Mouse (Mus musculus): Measurements from ENCODE around the gene Grm8. TPM values are rescaled to one million over a fixed set of nuclear protein-coding genes. Genes with fewer than 3 reads are reported as not detected.

The Grm8 gene
- total RNA-seq, 2 experiments from 2014 or later, result 8.9 to 10.2 TPM

- DNase-seq (ENCODE audit: low spot score in 2 of 2), result no peak
- no peak for TF ChIP-seq CTCF (conservative IDR thresholded peaks at IDR 0.05)
- no peak overlapping the region for H3K4me3 ChIP-seq
- H3K27ac ChIP-seq, result no peak overlapping the region
These were observed 788.7 kb downstream of the Grm8 start for GRCm38 (mm10) chr6:27346311-27346710.

- Histone ChIP-seq H3K4me3 (no peak overlapping the region), H3K27ac (no peak overlapping the region)
- DNase-seq (ENCODE audit: low spot score in 2 of 2), result peak; percentile 57 to 58
- no peak for TF ChIP-seq CTCF (conservative IDR thresholded peaks at IDR 0.05)
These were observed 794.8 kb downstream of the Grm8 start for GRCm38 (mm10) chr6:27340131-27340530.

- Histone ChIP-seq H3K27ac (no peak overlapping the region), H3K4me3 (no peak overlapping the region)
- DNase-seq (ENCODE audit: low spot score in 2 of 2), result no peak
- TF ChIP-seq CTCF (conservative IDR thresholded peaks at IDR 0.05), result no peak
These were observed 816.4 kb downstream of the Grm8 start for GRCm38 (mm10) chr6:27318575-27318974.

GRCm38 (mm10) chr6:27317422-27317821 is 817.6 kb downstream of the Grm8 start:
- DNase-seq (ENCODE audit: low spot score in 2 of 2), result peak in 1 of 2 experiments; percentile 11
- TF ChIP-seq CTCF (conservative IDR thresholded peaks at IDR 0.05), result no peak
- Histone ChIP-seq H3K27ac (no peak overlapping the region), H3K4me3 (no peak overlapping the region)

- no peak for DNase-seq (ENCODE audit: low spot score in 2 of 2)
- Histone ChIP-seq H3K27ac (no peak overlapping the region), H3K4me3 (no peak overlapping the region)
- no peak for TF ChIP-seq CTCF (conservative IDR thresholded peaks at IDR 0.05)
These were observed 819.0 kb downstream of the Grm8 start for GRCm38 (mm10) chr6:27316018-27316417.

GRCm38 (mm10) chr6:27314273-27315009 is 820.5 kb downstream of the Grm8 start:
- Histone ChIP-seq H3K27ac (no peak overlapping the region), H3K4me3 (no peak overlapping the region)
- no peak for TF ChIP-seq CTCF (conservative IDR thresholded peaks at IDR 0.05)
- no peak for DNase-seq (ENCODE audit: low spot score in 2 of 2)

GRCm38 (mm10) chr6:27310401-27310800 is 824.6 kb downstream of the Grm8 start:
- no peak for TF ChIP-seq CTCF (conservative IDR thresholded peaks at IDR 0.05)
- DNase-seq (ENCODE audit: low spot score in 2 of 2), result no peak
- Histone ChIP-seq H3K27ac (no peak overlapping the region), H3K4me3 (no peak overlapping the region)

- no peak for TF ChIP-seq CTCF (conservative IDR thresholded peaks at IDR 0.05)
- no peak overlapping the region for H3K27ac ChIP-seq
These were observed 829.6 kb downstream of the Grm8 start for GRCm38 (mm10) chr6:27305351-27305750.

GRCm38 (mm10) chr6:27264972-27265371 is 870.0 kb downstream of the Grm8 start:
- Histone ChIP-seq H3K27ac (no peak overlapping the region), H3K4me3 (no peak overlapping the region)
- TF ChIP-seq CTCF (conservative IDR thresholded peaks at IDR 0.05), result no peak
- no peak for DNase-seq (ENCODE audit: low spot score in 2 of 2)

More at GRCm38 (mm10) chr6:27305351-27305750, 829.6 kb downstream of the Grm8 start:
- no peak for DNase-seq (ENCODE audit: low spot score in 2 of 2)
- no peak overlapping the region for H3K4me3 ChIP-seq

- TF ChIP-seq CTCF (conservative IDR thresholded peaks at IDR 0.05), result no peak
- no peak overlapping the region for H3K4me3 ChIP-seq
- no peak for DNase-seq (ENCODE audit: low spot score in 2 of 2)
- no peak overlapping the region for H3K27ac ChIP-seq
These were observed 872.4 kb downstream of the Grm8 start for GRCm38 (mm10) chr6:27262611-27263010.

- no peak for DNase-seq (ENCODE audit: low spot score in 2 of 2)
- no peak overlapping the region for H3K27ac ChIP-seq
- TF ChIP-seq CTCF (conservative IDR thresholded peaks at IDR 0.05), result peak; percentile 25; the same call in 1 of the 2 replicates
- no peak overlapping the region for H3K4me3 ChIP-seq
These were observed 894.6 kb downstream of the Grm8 start for GRCm38 (mm10) chr6:27240416-27240815.

GRCm38 (mm10) chr6:27239968-27240367 is 895.0 kb downstream of the Grm8 start:
- no peak for TF ChIP-seq CTCF (conservative IDR thresholded peaks at IDR 0.05)
- Histone ChIP-seq H3K4me3 (no peak overlapping the region), H3K27ac (no peak overlapping the region)
- DNase-seq (ENCODE audit: low spot score in 2 of 2), result no peak

Small RNAs within 50 kb of the gene (microRNA-seq; reads per million reads assigned to microRNA genes)
- gene Mir592, result 7.9 to 53.4 reads per million in 2 experiments
